Mouse (Mus musculus): ENCODE measurements around the gene Prkaa1. TPM values are rescaled to one million over a fixed set of nuclear protein-coding genes. Genes with fewer than 3 reads are reported as not detected.
"Not testable (repeated sequence)": the region's sequence is repeated elsewhere in the genome, so short reads cannot be mapped to it uniquely, and the experiment has no call there.

The Prkaa1 gene
- total and polyA plus RNA-seq, 3 experiments: 4.6 to 13.9 (median 12.6) TPM

GRCm38 (mm10) chr15:5121535-5122313 is 21.9 kb upstream of the Prkaa1 start:
- 86% methylated on average over 12 of the region's 12 CpGs for WGBS
- intact Hi-C loops (cut with DNase I): no loop called here
- Histone ChIP-seq H3K9ac (ENCODE audit: low read depth, low read length) (no peak overlapping the region), H3K27me3 (ENCODE audit: control insufficient read depth, insufficient read depth, low read length) (no peaks in the 10 kb centered on the region), H3K36me3 (ENCODE audit: control insufficient read depth, insufficient read depth, low read length) (peaks cover 19% of the 10 kb centered on the region), H3K27ac (no peak overlapping the region), H3K79me2 (replicated peaks; ENCODE audit: control insufficient read depth, insufficient read depth, low read length) (no peaks in the 10 kb centered on the region), H3K4me1 (ENCODE audit: control insufficient read depth, insufficient read depth, low read length) (peaks cover 4% of the 10 kb centered on the region; the same call in 1 of the 2 replicates), H3K4me3 (no peak overlapping the region)
- TF ChIP-seq CTCF (IDR thresholded peaks at IDR 0.05) (no peak), EP300 (IDR thresholded peaks at IDR 0.05; ENCODE audit: insufficient read depth, low read depth, low read length) (no peak), POLR2A (IDR thresholded peaks at IDR 0.05; ENCODE audit: insufficient read depth, low read depth, low read length) (no peak)
- no peak for DNase-seq

GRCm38 (mm10) chr15:5126456-5126855 is 17.2 kb upstream of the Prkaa1 start:
- WGBS: 56% methylated on average over 4 of the region's 4 CpGs
- no peaks in the 10 kb centered on the region for H3K27me3 ChIP-seq (ENCODE audit: control insufficient read depth, insufficient read depth, low read length)
- no peaks in the 10 kb centered on the region for H3K36me3 ChIP-seq (ENCODE audit: control insufficient read depth, insufficient read depth, low read length)
- no peak overlapping the region for H3K4me3 ChIP-seq
- no peak for TF ChIP-seq POLR2A (IDR thresholded peaks at IDR 0.05; ENCODE audit: insufficient read depth, low read depth, low read length)
- TF ChIP-seq CTCF (IDR thresholded peaks at IDR 0.05): no peak
- no peak for TF ChIP-seq EP300 (IDR thresholded peaks at IDR 0.05; ENCODE audit: insufficient read depth, low read depth, low read length)
- intact Hi-C loops (cut with DNase I): no loop called here
- H3K9ac ChIP-seq (ENCODE audit: low read depth, low read length): no peak overlapping the region
- DNase-seq: no peak
- no peaks in the 10 kb centered on the region for H3K4me1 ChIP-seq (ENCODE audit: control insufficient read depth, insufficient read depth, low read length)
- H3K27ac ChIP-seq: no peak overlapping the region
- no peaks in the 10 kb centered on the region for H3K79me2 ChIP-seq (replicated peaks; ENCODE audit: control insufficient read depth, insufficient read depth, low read length)

- no peak for TF ChIP-seq EP300 (IDR thresholded peaks at IDR 0.05; ENCODE audit: insufficient read depth, low read depth, low read length)
- TF ChIP-seq CTCF (IDR thresholded peaks at IDR 0.05): no peak
- no peak for TF ChIP-seq POLR2A (IDR thresholded peaks at IDR 0.05; ENCODE audit: insufficient read depth, low read depth, low read length)
- H3K27ac ChIP-seq: no peak overlapping the region
- no peaks in the 10 kb centered on the region for H3K27me3 ChIP-seq (ENCODE audit: control insufficient read depth, insufficient read depth, low read length)
- 82% methylated on average over 2 of the region's 2 CpGs for WGBS
- no peaks in the 10 kb centered on the region for H3K36me3 ChIP-seq (ENCODE audit: control insufficient read depth, insufficient read depth, low read length)
- no peak overlapping the region for H3K9ac ChIP-seq (ENCODE audit: low read depth, low read length)
- intact Hi-C loops (cut with DNase I): no loop called here
- H3K79me2 ChIP-seq (replicated peaks; ENCODE audit: control insufficient read depth, insufficient read depth, low read length): no peaks in the 10 kb centered on the region
- DNase-seq: no peak
- H3K4me1 ChIP-seq (ENCODE audit: control insufficient read depth, insufficient read depth, low read length): no peaks in the 10 kb centered on the region
- no peak overlapping the region for H3K4me3 ChIP-seq
Measured at GRCm38 (mm10) chr15:5127487-5127886, 16.2 kb upstream of the Prkaa1 start.

- H3K27ac ChIP-seq: no peak overlapping the region
- TF ChIP-seq POLR2A (IDR thresholded peaks at IDR 0.05; ENCODE audit: insufficient read depth, low read depth, low read length) (no peak), EP300 (IDR thresholded peaks at IDR 0.05; ENCODE audit: insufficient read depth, low read depth, low read length) (no peak), CTCF (IDR thresholded peaks at IDR 0.05) (no peak)
- no peak for DNase-seq
- H3K9ac ChIP-seq (ENCODE audit: low read depth, low read length): no peak overlapping the region
- no peaks in the 10 kb centered on the region for H3K27me3 ChIP-seq (ENCODE audit: control insufficient read depth, insufficient read depth, low read length)
- intact Hi-C loops (cut with DNase I): no loop called here
- H3K36me3 ChIP-seq (ENCODE audit: control insufficient read depth, insufficient read depth, low read length): no peaks in the 10 kb centered on the region
- no peaks in the 10 kb centered on the region for H3K79me2 ChIP-seq (replicated peaks; ENCODE audit: control insufficient read depth, insufficient read depth, low read length)
- WGBS: 58% methylated on average over 5 of the region's 5 CpGs
- no peak overlapping the region for H3K4me3 ChIP-seq
- H3K4me1 ChIP-seq (ENCODE audit: control insufficient read depth, insufficient read depth, low read length): no peaks in the 10 kb centered on the region
Measured at GRCm38 (mm10) chr15:5128176-5128940, 15.3 kb upstream of the Prkaa1 start.

- no peaks in the 10 kb centered on the region for H3K4me1 ChIP-seq (ENCODE audit: control insufficient read depth, insufficient read depth, low read length)
- no peak overlapping the region for H3K9ac ChIP-seq (ENCODE audit: low read depth, low read length)
- H3K4me3 ChIP-seq: no peak overlapping the region
- H3K27ac ChIP-seq: no peak overlapping the region
- whole genome bisulfite sequencing: 87% methylated on average over 12 of the region's 12 CpGs
- no peak for DNase-seq
- TF ChIP-seq POLR2A (IDR thresholded peaks at IDR 0.05; ENCODE audit: insufficient read depth, low read depth, low read length): no peak
- TF ChIP-seq EP300 (IDR thresholded peaks at IDR 0.05; ENCODE audit: insufficient read depth, low read depth, low read length): no peak
- no peak for TF ChIP-seq CTCF (IDR thresholded peaks at IDR 0.05)
- H3K27me3 ChIP-seq (ENCODE audit: control insufficient read depth, insufficient read depth, low read length): no peaks in the 10 kb centered on the region
- intact Hi-C loops (cut with DNase I): no loop called here
- no peaks in the 10 kb centered on the region for H3K79me2 ChIP-seq (replicated peaks; ENCODE audit: control insufficient read depth, insufficient read depth, low read length)
- no peaks in the 10 kb centered on the region for H3K36me3 ChIP-seq (ENCODE audit: control insufficient read depth, insufficient read depth, low read length)
Measured at GRCm38 (mm10) chr15:5129111-5129805, 14.4 kb upstream of the Prkaa1 start.

- H3K9ac ChIP-seq (ENCODE audit: low read depth, low read length); intact Hi-C loops (cut with DNase I); H3K4me3 ChIP-seq; H3K79me2 ChIP-seq (replicated peaks; ENCODE audit: control insufficient read depth, insufficient read depth, low read length); H3K27ac ChIP-seq; H3K36me3 ChIP-seq (ENCODE audit: control insufficient read depth, insufficient read depth, low read length); H3K27me3 ChIP-seq (ENCODE audit: control insufficient read depth, insufficient read depth, low read length); DNase-seq; H3K4me1 ChIP-seq (ENCODE audit: control insufficient read depth, insufficient read depth, low read length): not testable (repeated sequence)
- WGBS: 64% methylated on average over 14 of the region's 14 CpGs
Measured at GRCm38 (mm10) chr15:5130887-5131668, 12.6 kb upstream of the Prkaa1 start.
